Mouse (Mus musculus) hindbrain, embryonic 13.5 days (tissue): Measurements from ENCODE around the gene Gm20388. TPM values are rescaled to one million over a fixed set of nuclear protein-coding genes. Genes with fewer than 3 reads are reported as not detected.
A peak's percentile ranks its signal among the peaks of the same experiment; 100 is the strongest.
"Not testable (repeated sequence)": the region's sequence is repeated elsewhere in the genome, so short reads cannot be mapped to it uniquely, and the experiment has no call there.

Source experiments
- ATAC-seq: fragments of 200-750 bp; cut with Nextera tagmentation; 2 replicates; pipeline ENCODE4 v1.8.0; 2017; ENCODE audit warnings: moderate TSS enrichment; ENCODE audit not compliant: low FRiP score
- H3K27ac ChIP-seq: fragments of 300-500 bp; sonication (generic); 2 replicates; pipeline ENCODE4 v1.5.1; 2015; ENCODE audit warnings: inconsistent platforms, mild to moderate bottlenecking, moderate library complexity
- H3K27me3 ChIP-seq: fragments of 300-500 bp; sonication (generic); 2 replicates; pipeline ENCODE4 v1.6.1; 2015; ENCODE audit warnings: mild to moderate bottlenecking, inconsistent platforms
- H3K36me3 ChIP-seq: fragments of 300-500 bp; sonication (generic); 2 replicates; pipeline ENCODE4 v1.6.1; 2015; ENCODE audit warnings: mild to moderate bottlenecking, inconsistent platforms
- H3K4me1 ChIP-seq: fragments of 300-500 bp; sonication (generic); replicated peaks from 2 replicates; pipeline ENCODE4 v1.6.1; 2015; ENCODE audit warnings: inconsistent platforms
- H3K4me2 ChIP-seq: fragments of 300-500 bp; sonication (generic); 2 replicates; pipeline ENCODE4 v1.6.1; 2015; ENCODE audit warnings: inconsistent platforms, mild to moderate bottlenecking, moderate library complexity
- H3K4me3 ChIP-seq: fragments of 300-500 bp; sonication (generic); 2 replicates; pipeline ENCODE4 v1.5.1; 2015; ENCODE audit warnings: mild to moderate bottlenecking, inconsistent platforms
- H3K9ac ChIP-seq: fragments of 300-500 bp; sonication (generic); 2 replicates; pipeline ENCODE4 v1.6.1; 2015; ENCODE audit warnings: mild to moderate bottlenecking, inconsistent platforms
- H3K9me3 ChIP-seq: fragments of 300-500 bp; sonication (generic); 2 replicates; pipeline ENCODE4 v1.6.1; 2016; ENCODE audit warnings: inconsistent platforms
- WGBS: fragments of 180-500 bp; shearing (Covaris S2); methylation state at CpG from one replicate; pipeline ENCODE4 v1.1.7; 2015; 5-methylcytosine and 5-hydroxymethylcytosine counted together
- polyA plus RNA-seq: library from polyadenylated mRNA; unstranded; fragments of >200 nt; fragmentation: Nextera tagmentation; extraction: Ambion mirVana; gene quantifications from 2 replicates; pipeline ENCODE4 v1.2.1, GENCODE M21; 2015

The Gm20388 gene
- polyA plus RNA-seq, 1 experiment from 2014 or later, result 1.9 TPM

- H3K27me3 ChIP-seq, result no peaks in the 10 kb centered on the region
- H3K4me2 ChIP-seq, result peak overlapping the region; percentile 77
- H3K9ac ChIP-seq, result peak overlapping the region; percentile 83
- WGBS, result 22% methylated on average over 22 of the region's 22 CpGs
- peaks cover 42% of the 10 kb centered on the region for H3K4me1 ChIP-seq
- no peak for ATAC-seq
- no peaks in the 10 kb centered on the region; the same call in 1 of the 2 replicates for H3K36me3 ChIP-seq
- peak overlapping the region; percentile 97 for H3K27ac ChIP-seq
- no peaks in the 10 kb centered on the region for H3K9me3 ChIP-seq
- H3K4me3 ChIP-seq, result peak overlapping the region; percentile 100
These were observed 3132.5 kb downstream of the Gm20388 start for GRCm38 (mm10) chr8:123042974-123043625.

- no peak overlapping the region for H3K27ac ChIP-seq
- H3K9me3 ChIP-seq, result no peaks in the 10 kb centered on the region
- no peaks in the 10 kb centered on the region; the same call in 1 of the 2 replicates for H3K36me3 ChIP-seq
- H3K4me2 ChIP-seq, result peak overlapping the region; percentile 77
- ATAC-seq, result no peak
- no peak overlapping the region for H3K4me3 ChIP-seq
- 93% methylated on average over 3 of the region's 3 CpGs for WGBS
- no peak overlapping the region for H3K9ac ChIP-seq
- H3K4me1 ChIP-seq, result peaks cover 35% of the 10 kb centered on the region
- no peaks in the 10 kb centered on the region for H3K27me3 ChIP-seq
These were observed 3133.3 kb downstream of the Gm20388 start for GRCm38 (mm10) chr8:123043941-123044340.

- not testable (repeated sequence) for H3K4me2 ChIP-seq, H3K27me3 ChIP-seq, H3K36me3 ChIP-seq, H3K9me3 ChIP-seq, ATAC-seq, H3K27ac ChIP-seq, H3K4me3 ChIP-seq, H3K9ac ChIP-seq
- H3K4me1 ChIP-seq, result peaks cover 26% of the 10 kb centered on the region
- WGBS, result 95% methylated on average over 23 of the region's 23 CpGs
These were observed 3134.2 kb downstream of the Gm20388 start for GRCm38 (mm10) chr8:123044743-123045425.

- 84% methylated on average over 4 of the region's 4 CpGs for WGBS
- ATAC-seq, result no peak
These were observed 3136.1 kb downstream of the Gm20388 start for GRCm38 (mm10) chr8:123046706-123047105.

GRCm38 (mm10) chr8:123047827-123048226, 3137.2 kb downstream of the Gm20388 start:
- peaks cover 14% of the 10 kb centered on the region for H3K4me1 ChIP-seq
- H3K9me3 ChIP-seq, result no peaks in the 10 kb centered on the region
- H3K27ac ChIP-seq, result no peak overlapping the region
- ATAC-seq, result no peak
- no peak overlapping the region for H3K4me2 ChIP-seq
- WGBS, result 86% methylated on average over 7 of the region's 7 CpGs
- no peaks in the 10 kb centered on the region for H3K27me3 ChIP-seq
- no peaks in the 10 kb centered on the region; the same call in 1 of the 2 replicates for H3K36me3 ChIP-seq
- H3K4me3 ChIP-seq, result no peak overlapping the region
- H3K9ac ChIP-seq, result no peak overlapping the region

More at GRCm38 (mm10) chr8:123046706-123047105, 3136.1 kb downstream of the Gm20388 start:
- H3K4me1 ChIP-seq, result peaks cover 14% of the 10 kb centered on the region
- no peaks in the 10 kb centered on the region; the same call in 1 of the 2 replicates for H3K36me3 ChIP-seq
- H3K9me3 ChIP-seq, result no peaks in the 10 kb centered on the region
- no peak overlapping the region for H3K9ac ChIP-seq
- no peak overlapping the region for H3K4me3 ChIP-seq
- H3K27me3 ChIP-seq, result no peaks in the 10 kb centered on the region
- no peak overlapping the region for H3K4me2 ChIP-seq
- no peak overlapping the region for H3K27ac ChIP-seq

GRCm38 (mm10) chr8:123048402-123048801, 3137.8 kb downstream of the Gm20388 start:
- H3K27me3 ChIP-seq, result no peaks in the 10 kb centered on the region
- no peak overlapping the region for H3K4me3 ChIP-seq
- WGBS, result 93% methylated on average over 7 of the region's 7 CpGs
- peaks cover 10% of the 10 kb centered on the region for H3K4me1 ChIP-seq
- no peaks in the 10 kb centered on the region for H3K9me3 ChIP-seq
- no peaks in the 10 kb centered on the region; the same call in 1 of the 2 replicates for H3K36me3 ChIP-seq
- H3K9ac ChIP-seq, result no peak overlapping the region
- H3K27ac ChIP-seq, result no peak overlapping the region
- H3K4me2 ChIP-seq, result no peak overlapping the region
- ATAC-seq, result no peak

- Histone ChIP-seq H3K27ac (no peak overlapping the region), H3K4me3 (no peak overlapping the region), H3K9me3 (no peaks in the 10 kb centered on the region), H3K27me3 (no peaks in the 10 kb centered on the region), H3K4me1 (no peaks in the 10 kb centered on the region), H3K36me3 (no peaks in the 10 kb centered on the region), H3K4me2 (no peak overlapping the region), H3K9ac (no peak overlapping the region)
- 73% methylated on average over 5 of the region's 5 CpGs for WGBS
- ATAC-seq, result no peak
These were observed 3140.8 kb downstream of the Gm20388 start for GRCm38 (mm10) chr8:123051458-123051857.

GRCm38 (mm10) chr8:123062721-123063120, 3152.1 kb downstream of the Gm20388 start, which contains the start of gene Spg7:
Spg7 (plus strand) TSS chr8:123062942.
- WGBS, result 77% methylated on average over 7 of the region's 7 CpGs
- H3K27me3 ChIP-seq, result no peaks in the 10 kb centered on the region
- H3K36me3 ChIP-seq, result peaks cover 8% of the 10 kb centered on the region; the same call in 1 of the 2 replicates
- H3K9me3 ChIP-seq, result no peaks in the 10 kb centered on the region
- no peak within 1 kb of the TSS for H3K4me3 ChIP-seq
- H3K4me1 ChIP-seq, result peaks cover 30% of the 10 kb centered on the region
- H3K9ac ChIP-seq, result no peak within 1 kb of the TSS
- H3K4me2 ChIP-seq, result no peak within 1 kb of the TSS
- H3K27ac ChIP-seq, result no peak within 1 kb of the TSS
- ATAC-seq, result no peak

GRCm38 (mm10) chr8:123064072-123064471, 3153.4 kb downstream of the Gm20388 start:
- peak overlapping the region; percentile 95 for H3K27ac ChIP-seq
- H3K36me3 ChIP-seq, result peaks cover 14% of the 10 kb centered on the region; the same call in 1 of the 2 replicates
- H3K27me3 ChIP-seq, result no peaks in the 10 kb centered on the region
- H3K9ac ChIP-seq, result peak overlapping the region; percentile 89; the same call in 1 of the 2 replicates
- WGBS, result 59% methylated on average over 4 of the region's 4 CpGs
- H3K4me3 ChIP-seq, result peak overlapping the region; percentile 88
- H3K4me1 ChIP-seq, result peaks cover 31% of the 10 kb centered on the region
- H3K4me2 ChIP-seq, result peak overlapping the region; percentile 70
- H3K9me3 ChIP-seq, result no peaks in the 10 kb centered on the region
- no peak for ATAC-seq

- WGBS, result 2% methylated on average over 14 of the region's 14 CpGs
- Histone ChIP-seq H3K9me3 (no peaks in the 10 kb centered on the region), H3K4me3 (peak overlapping the region; percentile 88), H3K27ac (peak overlapping the region; percentile 95), H3K4me2 (peak overlapping the region; percentile 70), H3K4me1 (peaks cover 31% of the 10 kb centered on the region), H3K36me3 (peaks cover 14% of the 10 kb centered on the region; the same call in 1 of the 2 replicates), H3K9ac (peak overlapping the region; percentile 89), H3K27me3 (no peaks in the 10 kb centered on the region)
- peak; percentile 53 for ATAC-seq
These were observed 3154.2 kb downstream of the Gm20388 start for GRCm38 (mm10) chr8:123064809-123065213.

GRCm38 (mm10) chr8:123065214-123066100, 3154.8 kb downstream of the Gm20388 start:
- H3K4me2 ChIP-seq, result peak overlapping the region; percentile 70
- H3K4me1 ChIP-seq, result peaks cover 31% of the 10 kb centered on the region
- peak overlapping the region; percentile 95 for H3K27ac ChIP-seq
- peak; percentile 96 for ATAC-seq
- no peaks in the 10 kb centered on the region for H3K27me3 ChIP-seq
- peaks cover 17% of the 10 kb centered on the region for H3K36me3 ChIP-seq
- H3K4me3 ChIP-seq, result peak overlapping the region; percentile 88
- H3K9ac ChIP-seq, result peak overlapping the region; percentile 89
- WGBS, result under 1% methylated on average over 76 of the region's 84 CpGs
- no peaks in the 10 kb centered on the region for H3K9me3 ChIP-seq
